Mouse (Mus musculus) testis, adult 2 months (tissue): ENCODE data around the gene Gm49394. TPM values are rescaled to one million over a fixed set of nuclear protein-coding genes. Genes with fewer than 3 reads are reported as not detected.

Experiments
- H3K27ac ChIP-seq: fragments of 200-500 bp; 2 replicates; pipeline ENCODE4 v1.5.1; 2012; ENCODE audit warnings: low read depth, low read length; ENCODE audit not compliant: control insufficient read depth, insufficient read depth
- H3K27me3 ChIP-seq: fragments of 200-500 bp; 2 replicates; pipeline ENCODE4 v1.6.1; 2012; ENCODE audit warnings: mild to moderate bottlenecking, low read length, moderate library complexity; ENCODE audit not compliant: control insufficient read depth, insufficient read depth
- H3K36me3 ChIP-seq: fragments of 200-500 bp; 2 replicates; pipeline ENCODE4 v1.6.1; 2012; ENCODE audit warnings: mild to moderate bottlenecking, low read length; ENCODE audit not compliant: control insufficient read depth, insufficient read depth
- H3K4me1 ChIP-seq: fragments of 200-500 bp; 2 replicates; pipeline ENCODE4 v1.6.1; 2012; ENCODE audit warnings: low read length; ENCODE audit not compliant: control insufficient read depth, insufficient read depth
- H3K4me3 ChIP-seq: fragments of 200-500 bp; 2 replicates; pipeline ENCODE4 v1.5.1; 2012; ENCODE audit warnings: low read depth, mild to moderate bottlenecking, low read length, moderate library complexity, mixed read lengths; ENCODE audit not compliant: control insufficient read depth
- CTCF ChIP-seq: fragments of 200-500 bp; IDR thresholded peaks from 2 replicates; pipeline ENCODE4 v1.5.1; 2012; ENCODE audit warnings: low read depth, mild to moderate bottlenecking, inconsistent platforms, low read length, moderate library complexity; ENCODE audit not compliant: control insufficient read depth, insufficient read depth, insufficient replicate concordance
- POLR2A ChIP-seq: fragments of 200-500 bp; IDR thresholded peaks from 2 replicates; pipeline ENCODE4 v1.6.1; 2012; ENCODE audit warnings: low read depth, mild to moderate bottlenecking, inconsistent platforms, low read length, moderate library complexity; ENCODE audit not compliant: control insufficient read depth
- polyA plus RNA-seq: library from polyadenylated mRNA; depleted of rRNA; stranded (reverse); fragments of >200 nt; gene quantifications from 2 replicates; pipeline ENCODE4 v1.2.3, GENCODE M21; 2012

Gm49394 gene
- polyA plus RNA-seq, 1 experiment, result 0.21 TPM

- no peaks in the 10 kb centered on the region for H3K27me3 ChIP-seq
- H3K27ac ChIP-seq, result no peak overlapping the region
- H3K4me3 ChIP-seq, result no peak overlapping the region
- no peaks in the 10 kb centered on the region for H3K36me3 ChIP-seq
- no peak for TF ChIP-seq CTCF
- no peak for TF ChIP-seq POLR2A
- no peaks in the 10 kb centered on the region; the same call in 1 of the 2 replicates for H3K4me1 ChIP-seq
Measured at GRCm38 (mm10) chr7:142646676-142647075, 23.1 kb downstream of the Gm49394 start.

GRCm38 (mm10) chr7:142645045-142645444 lies 24.7 kb downstream of the Gm49394 start:
- no peaks in the 10 kb centered on the region for H3K27me3 ChIP-seq
- no peak overlapping the region for H3K4me3 ChIP-seq
- no peak overlapping the region for H3K27ac ChIP-seq
- H3K36me3 ChIP-seq, result no peaks in the 10 kb centered on the region
- no peak for TF ChIP-seq CTCF
- TF ChIP-seq POLR2A, result no peak
- H3K4me1 ChIP-seq, result no peaks in the 10 kb centered on the region; the same call in 1 of the 2 replicates

- no peaks in the 10 kb centered on the region for H3K27me3 ChIP-seq
- no peak overlapping the region for H3K27ac ChIP-seq
- no peak for TF ChIP-seq POLR2A
- TF ChIP-seq CTCF, result no peak
- no peaks in the 10 kb centered on the region for H3K36me3 ChIP-seq
- no peak overlapping the region for H3K4me3 ChIP-seq
- H3K4me1 ChIP-seq, result no peaks in the 10 kb centered on the region
Measured at GRCm38 (mm10) chr7:142636178-142636577, 33.6 kb downstream of the Gm49394 start.

DNA sequence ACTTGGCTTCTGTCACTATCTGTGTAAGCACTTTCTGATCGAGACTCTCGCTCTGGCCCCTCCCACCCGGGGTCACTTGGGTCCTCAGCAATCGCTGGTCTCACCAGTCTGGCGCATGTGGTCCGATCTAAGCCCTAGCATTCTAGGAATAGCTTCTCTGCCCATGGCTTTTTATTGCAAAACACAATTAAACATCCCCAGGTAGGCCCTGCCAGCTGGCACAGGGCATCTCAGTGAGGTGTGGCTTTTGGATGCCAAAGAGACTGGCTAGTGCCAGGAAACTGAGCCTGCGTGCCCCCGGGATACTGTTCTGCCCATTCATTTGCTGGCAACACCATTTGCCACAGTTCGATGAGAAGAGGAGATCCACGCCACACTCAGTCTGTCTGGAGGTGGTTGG lies 39.1 kb downstream of the Gm49394 start:
- no peak overlapping the region for H3K4me3 ChIP-seq
- no peaks in the 10 kb centered on the region for H3K36me3 ChIP-seq
- H3K27ac ChIP-seq, result no peak overlapping the region
- no peaks in the 10 kb centered on the region for H3K4me1 ChIP-seq
- H3K27me3 ChIP-seq, result no peaks in the 10 kb centered on the region
- TF ChIP-seq CTCF, result no peak
- TF ChIP-seq POLR2A, result no peak

- TF ChIP-seq POLR2A (no peak), CTCF (no peak)
Measured at GRCm38 (mm10) chr7:142629806-142630205, 39.9 kb downstream of the Gm49394 start.

DNA sequence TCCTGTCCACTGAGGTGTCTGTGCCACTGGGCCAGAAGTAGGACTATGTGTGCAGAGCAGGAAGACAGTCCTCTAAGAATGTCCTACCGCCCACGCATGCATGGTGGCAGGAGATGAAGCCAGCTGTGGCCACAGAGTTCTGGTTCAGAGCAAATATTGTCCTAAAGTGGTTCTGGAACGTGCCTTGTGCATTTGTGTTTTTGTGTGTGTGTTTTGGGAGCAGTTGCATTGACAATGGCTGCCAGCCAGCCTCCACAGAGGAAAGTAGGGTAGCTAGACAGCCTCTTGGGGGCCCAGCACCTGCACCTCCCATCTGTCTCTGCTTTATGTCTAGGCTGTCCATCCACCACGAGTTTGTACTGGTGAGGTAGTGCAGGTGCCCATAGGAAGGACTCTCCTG lies 47.6 kb downstream of the Gm49394 start:
- H3K27ac ChIP-seq, result no peak overlapping the region
- H3K4me1 ChIP-seq, result no peaks in the 10 kb centered on the region
- TF ChIP-seq POLR2A (no peak), CTCF (no peak)
- H3K36me3 ChIP-seq, result no peaks in the 10 kb centered on the region
- no peak overlapping the region for H3K4me3 ChIP-seq
- H3K27me3 ChIP-seq, result no peaks in the 10 kb centered on the region

More at GRCm38 (mm10) chr7:142629806-142630205, 39.9 kb downstream of the Gm49394 start:
- no peaks in the 10 kb centered on the region for H3K4me1 ChIP-seq
- H3K27me3 ChIP-seq, result no peaks in the 10 kb centered on the region
- no peak overlapping the region for H3K27ac ChIP-seq
- H3K4me3 ChIP-seq, result no peak overlapping the region
- no peaks in the 10 kb centered on the region for H3K36me3 ChIP-seq

GRCm38 (mm10) chr7:142613077-142613476 lies 56.7 kb downstream of the Gm49394 start:
- Histone ChIP-seq H3K36me3 (no peaks in the 10 kb centered on the region), H3K4me3 (no peak overlapping the region), H3K27ac (no peak overlapping the region), H3K27me3 (no peaks in the 10 kb centered on the region), H3K4me1 (no peaks in the 10 kb centered on the region; the same call in 1 of the 2 replicates)
- TF ChIP-seq POLR2A, result no peak
- no peak for TF ChIP-seq CTCF

DNA sequence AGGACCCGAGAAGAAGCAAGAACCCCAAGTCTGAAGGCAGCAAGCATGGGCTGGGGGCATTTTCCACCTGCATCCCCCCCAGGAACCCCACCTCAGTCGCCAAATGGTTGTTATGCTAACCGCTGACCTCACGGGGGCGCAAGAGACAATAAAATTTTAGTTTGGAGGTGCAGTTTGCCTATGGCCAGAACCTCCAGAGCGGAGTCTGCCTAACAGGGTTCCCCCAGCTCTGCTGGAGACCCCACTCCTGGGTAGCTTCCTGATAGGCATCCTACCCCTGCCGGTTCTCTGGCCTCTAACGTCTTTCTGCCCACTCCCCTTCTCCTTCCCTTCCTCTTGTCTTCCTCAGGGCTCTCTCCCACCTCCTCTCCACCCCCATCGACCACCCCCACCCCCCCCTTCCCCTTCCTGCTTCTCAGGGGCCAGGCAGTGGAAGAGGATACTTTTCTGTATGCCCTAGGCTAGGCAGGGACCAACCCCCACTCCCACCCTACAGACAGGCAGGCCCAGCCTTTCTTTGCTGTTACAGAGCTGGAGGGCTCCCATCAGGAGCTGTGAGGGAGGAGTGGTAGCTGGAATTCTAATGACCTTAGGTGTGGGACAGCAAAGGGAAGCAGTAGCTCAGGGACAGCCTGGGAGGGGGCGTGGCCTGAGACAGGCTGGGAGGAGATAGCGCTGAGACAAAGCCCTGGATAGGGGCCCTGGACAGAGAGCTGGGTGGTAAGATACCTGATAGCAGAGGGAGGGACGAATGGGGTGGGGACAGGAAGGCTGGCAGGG lies 58.9 kb downstream of the Gm49394 start:
- TF ChIP-seq CTCF (peak; percentile 45), POLR2A (no peak)

More for the DNA sequence above, 58.9 kb downstream of the Gm49394 start:
- Histone ChIP-seq H3K36me3 (no peaks in the 10 kb centered on the region), H3K4me1 (no peaks in the 10 kb centered on the region; the same call in 1 of the 2 replicates), H3K4me3 (no peak overlapping the region), H3K27ac (no peak overlapping the region), H3K27me3 (no peaks in the 10 kb centered on the region)
